Mouse (Mus musculus) CD8-positive naive resting alpha-beta T cell, adult 57 days (primary cell): Measurements from ENCODE around the gene Gm4216. TPM values are rescaled to one million over a fixed set of nuclear protein-coding genes. Genes with fewer than 3 reads are reported as not detected.

Experiments
- total RNA-seq: library from RNA; stranded (reverse); gene quantifications from one replicate; pipeline ENCODE4 v1.2.4, GENCODE M21; 2023

The Gm4216 gene
- not detected for total RNA-seq

DNA sequence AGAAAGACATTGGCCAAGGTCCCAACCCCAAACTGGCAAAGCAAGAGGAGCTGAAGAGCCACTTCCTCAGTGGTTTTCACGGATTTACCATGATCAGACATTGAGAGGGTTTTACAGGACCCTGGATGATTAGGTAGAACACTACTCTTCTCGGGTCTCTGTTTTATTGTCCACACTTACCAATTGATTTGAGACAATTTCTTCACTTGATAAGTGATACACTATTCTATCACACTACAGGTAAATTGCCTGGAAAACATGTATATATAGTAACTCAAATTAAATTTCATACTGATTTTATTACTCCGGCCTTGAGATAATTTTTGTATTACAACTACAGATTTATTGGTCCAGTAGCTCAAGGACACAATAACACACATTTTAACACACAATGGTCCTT lies at the start of gene Gm4216:
Gm4216 (minus strand) TSS at position 101 of the 400 bp plus-strand sequence.

DNA sequence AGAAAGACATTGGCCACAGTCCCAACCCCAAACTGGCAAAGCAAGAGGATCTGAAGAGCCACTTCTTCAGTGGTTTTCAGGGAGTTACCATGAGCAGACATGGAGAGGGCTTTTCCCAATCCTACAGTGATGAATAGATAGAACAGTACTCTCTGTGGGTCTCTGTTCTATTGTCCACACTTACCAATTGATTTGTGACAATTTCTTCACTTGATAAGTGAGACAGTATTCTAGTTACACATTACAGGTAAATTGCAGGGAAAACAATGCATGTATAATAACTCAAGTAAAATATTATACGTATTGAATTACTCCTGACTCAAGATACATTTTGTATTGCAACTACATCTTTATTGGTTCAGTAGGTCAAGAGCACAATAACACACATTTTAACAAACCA lies 47.6 kb upstream of the Gm4216 start, which contains the start of gene Gm8720:
Gm8720 (minus strand) TSS at position 101 of the 400 bp plus-strand sequence.

DNA sequence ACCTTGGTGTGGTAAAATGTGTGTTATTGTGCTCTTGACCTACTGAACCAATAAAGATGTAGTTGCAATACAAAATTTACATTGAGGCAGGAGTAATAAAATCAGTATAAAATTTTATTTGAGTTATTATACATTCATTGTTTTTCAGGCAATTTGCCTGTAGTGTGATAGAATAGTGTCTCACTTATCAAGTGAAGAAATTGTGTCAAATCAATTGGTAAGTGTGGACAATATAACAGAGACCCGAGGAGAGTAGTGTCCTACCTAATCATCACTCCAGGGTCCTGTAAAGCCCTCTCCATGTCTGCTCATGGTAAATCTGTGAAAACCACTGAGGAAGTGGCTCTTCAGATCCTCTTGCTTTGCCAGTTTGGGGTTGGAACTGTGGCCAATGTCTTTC lies 35.5 kb upstream of the Gm4216 start, which contains the start of gene Vmn1r163:
Vmn1r163 (plus strand) TSS at position 301 of the 400 bp plus-strand sequence.

DNA sequence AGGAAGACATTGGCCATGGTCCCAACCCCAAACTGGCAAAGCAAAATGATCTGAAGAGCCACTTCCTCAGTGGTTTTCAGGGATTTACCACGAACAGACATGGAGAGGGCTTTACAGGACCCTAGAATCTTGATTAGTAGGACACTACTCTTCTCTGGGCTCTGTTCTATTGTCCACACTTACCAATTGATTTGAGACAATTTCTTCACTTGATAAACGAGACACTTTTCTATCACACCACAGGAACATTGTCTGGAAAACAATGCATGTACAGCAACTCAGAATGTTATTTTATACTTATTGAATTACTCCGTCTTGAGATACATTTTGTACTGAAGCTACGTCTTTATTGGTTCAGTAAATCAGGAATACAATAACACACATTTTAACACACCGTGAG lies 35.1 kb downstream of the Gm4216 start, which contains the start of gene Gm4214:
Gm4214 (minus strand) TSS at position 101 of the 400 bp plus-strand sequence.

Other genes with a start within 250 kb of the Gm4216 start
- not detected for gene Vmn1r158, start 229.1 kb downstream of the Gm4216 start, total RNA-seq
- gene Vmn1r159, start 176.3 kb downstream of the Gm4216 start, total RNA-seq, result not detected
- gene Vmn1r160, start 148.7 kb downstream of the Gm4216 start, total RNA-seq, result not detected
- not detected for gene Gm4214, start 35.2 kb downstream of the Gm4216 start, total RNA-seq
- gene Vmn1r163, start 35.6 kb upstream of the Gm4216 start, total RNA-seq, result not detected
- gene Gm8720, start 47.5 kb upstream of the Gm4216 start, total RNA-seq, result not detected
- gene Gm10662, start 124.6 kb upstream of the Gm4216 start, total RNA-seq, result not detected
- gene Vmn1r165, start 197.4 kb upstream of the Gm4216 start, total RNA-seq, result not detected
- gene Vmn1r166, start 231.8 kb upstream of the Gm4216 start, total RNA-seq, result not detected